Mouse (Mus musculus): ENCODE data around the gene Gm45785. TPM values are rescaled to one million over a fixed set of nuclear protein-coding genes. Genes with fewer than 3 reads are reported as not detected.
A peak's percentile ranks its signal among the peaks of the same experiment; 100 is the strongest.

The Gm45785 gene
- polyA plus RNA-seq, 1 experiment from 2014 or later, result not detected

- H3K36me3 ChIP-seq (ENCODE audit: insufficient read depth, low read length), result no peaks in the 10 kb centered on the region
- no peaks in the 10 kb centered on the region for H3K9me3 ChIP-seq (ENCODE audit: low read length)
- 79% methylated on average over 4 of the region's 4 CpGs for WGBS
- H3K27me3 ChIP-seq (replicated peaks; ENCODE audit: insufficient read depth, low read length), result no peaks in the 10 kb centered on the region
- no peak overlapping the region for H3K4me3 ChIP-seq (ENCODE audit: low read depth, low read length)
- H3K27ac ChIP-seq (ENCODE audit: low read length), result no peak overlapping the region
- no peak overlapping the region for H3K9ac ChIP-seq (replicated peaks; ENCODE audit: low read depth)
- no peak for DNase-seq (ENCODE audit: low spot score)
- H3K4me1 ChIP-seq (ENCODE audit: insufficient read depth, low read depth, low read length), result no peaks in the 10 kb centered on the region
- no peak for ATAC-seq
- TF ChIP-seq EP300 (IDR thresholded peaks at IDR 0.05), result no peak
- no peak for TF ChIP-seq CTCF (IDR thresholded peaks at IDR 0.05)
- no peak overlapping the region for H3K4me2 ChIP-seq (replicated peaks; ENCODE audit: low read depth, low read length)
These were observed 33.4 kb downstream of the Gm45785 start for GRCm38 (mm10) chr7:140822731-140823130.

- no peaks in the 10 kb centered on the region for H3K9me3 ChIP-seq (ENCODE audit: low read length)
- peak within 1 kb of the TSS; percentile 11; the same call in 1 of the 2 replicates for H3K4me3 ChIP-seq (ENCODE audit: low read depth, low read length)
- ATAC-seq (peak; percentile 38), DNase-seq (ENCODE audit: low spot score) (peak; percentile 30)
- no peak within 1 kb of the TSS for H3K27ac ChIP-seq (ENCODE audit: low read length)
- H3K27me3 ChIP-seq (replicated peaks; ENCODE audit: insufficient read depth, low read length), result no peaks in the 10 kb centered on the region
- WGBS, result 2% methylated on average over 21 of the region's 21 CpGs
- H3K36me3 ChIP-seq (ENCODE audit: insufficient read depth, low read length), result no peaks in the 10 kb centered on the region
- H3K9ac ChIP-seq (replicated peaks; ENCODE audit: low read depth), result no peak within 1 kb of the TSS
- TF ChIP-seq EP300 (IDR thresholded peaks at IDR 0.05) (no peak), CTCF (IDR thresholded peaks at IDR 0.05) (no peak)
- H3K4me2 ChIP-seq (replicated peaks; ENCODE audit: low read depth, low read length), result peak within 1 kb of the TSS; percentile 56
- no peaks in the 10 kb centered on the region for H3K4me1 ChIP-seq (ENCODE audit: insufficient read depth, low read depth, low read length)
These were observed 34.3 kb downstream of the Gm45785 start, which contains the start of gene Zfp941 for GRCm38 (mm10) chr7:140821653-140822329. Gene Zfp941 (minus strand): TSS chr7:140822178.

GRCm38 (mm10) chr7:140821305-140821652, 34.9 kb downstream of the Gm45785 start:
- ATAC-seq (no peak), DNase-seq (ENCODE audit: low spot score) (no peak)
- Histone ChIP-seq H3K9ac (replicated peaks; ENCODE audit: low read depth) (no peak overlapping the region), H3K4me3 (ENCODE audit: low read depth, low read length) (no peak overlapping the region), H3K36me3 (ENCODE audit: insufficient read depth, low read length) (no peaks in the 10 kb centered on the region), H3K4me2 (replicated peaks; ENCODE audit: low read depth, low read length) (no peak overlapping the region), H3K4me1 (ENCODE audit: insufficient read depth, low read depth, low read length) (no peaks in the 10 kb centered on the region), H3K27me3 (replicated peaks; ENCODE audit: insufficient read depth, low read length) (no peaks in the 10 kb centered on the region), H3K9me3 (ENCODE audit: low read length) (no peaks in the 10 kb centered on the region), H3K27ac (ENCODE audit: low read length) (no peak overlapping the region)
- WGBS, result 53% methylated on average over 5 of the region's 5 CpGs
- TF ChIP-seq EP300 (IDR thresholded peaks at IDR 0.05) (no peak), CTCF (IDR thresholded peaks at IDR 0.05) (no peak)

GRCm38 (mm10) chr7:140820173-140820572, 36.0 kb downstream of the Gm45785 start:
- TF ChIP-seq EP300 (IDR thresholded peaks at IDR 0.05) (no peak), CTCF (IDR thresholded peaks at IDR 0.05) (no peak)
- 43% methylated on average over 4 of the region's 4 CpGs for WGBS
- H3K9me3 ChIP-seq (ENCODE audit: low read length), result no peaks in the 10 kb centered on the region

GRCm38 (mm10) chr7:140812850-140813249, 43.3 kb downstream of the Gm45785 start:
- Histone ChIP-seq H3K9ac (replicated peaks; ENCODE audit: low read depth) (no peak overlapping the region), H3K36me3 (ENCODE audit: insufficient read depth, low read length) (no peaks in the 10 kb centered on the region), H3K4me2 (replicated peaks; ENCODE audit: low read depth, low read length) (no peak overlapping the region), H3K4me3 (ENCODE audit: low read depth, low read length) (no peak overlapping the region), H3K4me1 (ENCODE audit: insufficient read depth, low read depth, low read length) (no peaks in the 10 kb centered on the region), H3K27ac (ENCODE audit: low read length) (no peak overlapping the region), H3K9me3 (ENCODE audit: low read length) (no peaks in the 10 kb centered on the region), H3K27me3 (replicated peaks; ENCODE audit: insufficient read depth, low read length) (no peaks in the 10 kb centered on the region)
- 79% methylated on average over 12 of the region's 12 CpGs for WGBS
- no peak for TF ChIP-seq EP300 (IDR thresholded peaks at IDR 0.05)
- no peak for TF ChIP-seq CTCF (IDR thresholded peaks at IDR 0.05)
- DNase-seq (ENCODE audit: low spot score) (no peak), ATAC-seq (no peak)

More at GRCm38 (mm10) chr7:140820173-140820572, 36.0 kb downstream of the Gm45785 start:
- no peak overlapping the region for H3K9ac ChIP-seq (replicated peaks; ENCODE audit: low read depth)
- DNase-seq (ENCODE audit: low spot score) (no peak), ATAC-seq (no peak)
- no peaks in the 10 kb centered on the region for H3K36me3 ChIP-seq (ENCODE audit: insufficient read depth, low read length)
- no peak overlapping the region for H3K4me2 ChIP-seq (replicated peaks; ENCODE audit: low read depth, low read length)
- no peak overlapping the region for H3K27ac ChIP-seq (ENCODE audit: low read length)
- H3K4me3 ChIP-seq (ENCODE audit: low read depth, low read length), result no peak overlapping the region
- H3K27me3 ChIP-seq (replicated peaks; ENCODE audit: insufficient read depth, low read length), result no peaks in the 10 kb centered on the region
- H3K4me1 ChIP-seq (ENCODE audit: insufficient read depth, low read depth, low read length), result no peaks in the 10 kb centered on the region

- H3K4me1 ChIP-seq (ENCODE audit: insufficient read depth, low read depth, low read length), result no peaks in the 10 kb centered on the region
- no peak overlapping the region for H3K4me2 ChIP-seq (replicated peaks; ENCODE audit: low read depth, low read length)
- H3K27me3 ChIP-seq (replicated peaks; ENCODE audit: insufficient read depth, low read length), result no peaks in the 10 kb centered on the region
- DNase-seq (ENCODE audit: low spot score), result no peak
- WGBS, result 70% methylated on average over 13 of the region's 13 CpGs
- no peak overlapping the region for H3K9ac ChIP-seq (replicated peaks; ENCODE audit: low read depth)
- H3K27ac ChIP-seq (ENCODE audit: low read length), result no peak overlapping the region
- no peaks in the 10 kb centered on the region for H3K9me3 ChIP-seq (ENCODE audit: low read length)
- no peak for TF ChIP-seq EP300 (IDR thresholded peaks at IDR 0.05)
- no peak for TF ChIP-seq CTCF (IDR thresholded peaks at IDR 0.05)
- H3K36me3 ChIP-seq (ENCODE audit: insufficient read depth, low read length), result no peaks in the 10 kb centered on the region
- no peak for ATAC-seq
- no peak overlapping the region for H3K4me3 ChIP-seq (ENCODE audit: low read depth, low read length)
These were observed 44.4 kb downstream of the Gm45785 start for GRCm38 (mm10) chr7:140811714-140812113.

Measured in lung, postnatal 0 days (tissue).